Mouse (Mus musculus): Measurements from ENCODE around the gene Trim27.

- TF ChIP-seq POLR2A (IDR thresholded peaks at IDR 0.05; ENCODE audit: extremely low read depth, insufficient read depth, low read length), result no peak
- 0 out of 2 replicates have a peak, but pooled peaks have one; percentile 4 for TF ChIP-seq CTCF (IDR thresholded peaks at IDR 0.05; ENCODE audit: extremely low read depth, insufficient read depth, low read length)
Observed at GRCm38 (mm10) chr13:21142421-21142820, 36.8 kb upstream of the Trim27 start.
